Mouse (Mus musculus) CD8-positive naive resting alpha-beta T cell, adult 2 months (primary cell): ENCODE results near the gene Gm20517.

Source experiments
- DNase-seq, 2 experiments: peaks; one replicate each; pipeline ENCODE4 v3.0.0; 2022; ENCODE audit warnings: low read depth in 2 of 2, low spot score in 2 of 2

Gene Gm20517

DNA sequence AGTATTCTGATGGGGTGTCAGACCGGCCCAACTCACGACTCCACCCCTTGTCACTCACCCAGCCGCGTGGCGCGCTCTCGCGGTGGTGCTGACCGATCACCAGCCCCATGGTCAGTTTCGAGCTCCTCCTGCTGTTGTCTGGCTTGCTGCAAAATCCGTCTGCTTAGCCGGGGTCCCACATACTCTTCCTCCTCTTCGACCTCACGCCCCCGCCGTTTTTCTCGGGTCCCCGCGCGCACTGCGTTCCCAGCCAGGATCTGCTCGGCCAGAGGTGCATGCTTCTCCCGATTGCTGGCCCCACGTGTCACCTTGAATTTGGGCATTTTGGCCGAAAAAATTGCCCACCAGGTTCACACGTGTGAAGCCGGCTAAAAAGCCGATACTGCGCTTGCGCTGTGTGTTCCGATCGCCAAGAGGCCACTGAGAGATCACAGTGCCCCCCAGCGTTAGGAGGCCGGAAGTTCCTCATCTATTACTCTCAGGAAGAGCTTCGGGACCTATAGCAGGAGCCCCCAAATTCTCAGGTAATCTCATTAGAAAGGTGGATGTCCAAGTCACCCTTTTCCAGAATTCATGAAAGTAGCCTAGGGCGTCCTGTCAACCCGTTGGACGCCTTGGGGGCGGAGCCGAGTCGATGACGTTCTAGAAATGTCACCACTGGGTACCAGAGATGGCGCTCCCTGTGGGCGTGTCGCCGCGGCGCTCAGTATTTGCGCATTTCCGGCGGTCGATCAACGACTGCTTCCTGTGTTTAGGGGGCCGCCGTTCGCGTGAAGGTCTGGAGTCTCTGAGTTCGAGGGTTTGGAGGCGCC is at the start of gene Gm20517, which contains the start of the genes Bysl and Med20:
Gene Gm20517, plus strand, starts transcription at position 741 of the 812 bp plus-strand sequence.
Gene Bysl, minus strand, starts transcription at position 644 of the 812 bp plus-strand sequence.
Gene Med20, plus strand, starts transcription at position 734 of the 812 bp plus-strand sequence.
- peak; percentile 93 to 95 for DNase-seq

DNA sequence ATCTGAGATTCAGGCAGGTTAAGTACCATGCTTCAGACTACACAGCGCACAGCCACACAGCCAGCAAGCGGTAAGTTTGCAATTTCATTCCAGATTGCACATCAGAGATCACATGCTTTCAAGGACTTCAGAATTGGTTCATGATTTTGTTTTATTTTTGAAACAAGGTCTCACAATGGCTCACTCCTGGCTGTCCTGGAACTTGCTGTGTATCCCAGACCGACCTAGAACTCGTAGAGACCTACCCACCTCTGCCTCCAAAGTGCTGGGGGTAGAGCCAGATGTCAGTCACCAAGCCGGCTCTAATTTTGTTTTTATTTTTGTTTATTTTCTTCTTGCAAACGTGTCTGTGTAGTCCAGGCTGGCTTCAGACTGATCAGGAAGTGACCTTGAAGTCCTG is 48.5 kb upstream of the Gm20517 start:
- DNase-seq, result no peak

DNA sequence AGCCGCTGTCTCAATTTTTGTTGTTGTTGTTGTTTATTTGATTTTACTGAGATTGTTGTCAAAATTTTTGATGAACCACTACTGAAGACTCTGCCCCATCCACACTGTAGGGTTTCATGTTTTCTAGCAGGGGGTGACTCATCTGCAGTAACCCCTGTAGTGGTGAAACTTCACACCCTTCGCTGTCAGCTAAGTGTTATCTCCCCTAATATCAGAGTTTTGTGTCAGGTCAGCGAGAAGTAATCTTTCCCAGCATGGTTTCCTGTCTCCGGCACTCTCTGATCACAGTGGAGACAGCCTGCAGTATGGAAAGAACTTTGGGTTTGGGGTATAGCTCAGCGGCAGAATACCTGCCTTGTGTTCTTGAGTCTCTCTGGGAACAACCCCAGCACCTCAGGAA is 46.8 kb upstream of the Gm20517 start:
- DNase-seq, result no peak

DNA sequence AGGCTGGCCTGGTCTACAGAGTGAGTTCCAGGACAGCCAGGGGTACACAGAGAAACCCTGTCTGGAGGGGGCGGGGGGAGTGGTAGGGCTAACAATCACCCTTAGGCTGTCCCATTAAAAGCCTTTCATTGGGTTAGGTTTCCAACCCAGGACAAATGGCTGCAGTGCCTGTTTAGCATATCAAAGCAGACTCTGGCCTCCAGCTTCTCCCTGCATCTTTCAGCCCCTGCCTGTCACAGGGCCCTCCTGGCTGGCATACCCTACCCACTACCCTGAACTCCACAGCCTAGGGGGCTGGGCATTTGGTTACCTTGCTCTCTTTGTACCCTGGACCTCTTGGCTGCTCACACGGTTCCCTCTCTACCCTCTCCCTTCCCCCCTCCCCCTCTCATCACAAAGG is 45.3 kb upstream of the Gm20517 start:
- DNase-seq, result no peak

DNA sequence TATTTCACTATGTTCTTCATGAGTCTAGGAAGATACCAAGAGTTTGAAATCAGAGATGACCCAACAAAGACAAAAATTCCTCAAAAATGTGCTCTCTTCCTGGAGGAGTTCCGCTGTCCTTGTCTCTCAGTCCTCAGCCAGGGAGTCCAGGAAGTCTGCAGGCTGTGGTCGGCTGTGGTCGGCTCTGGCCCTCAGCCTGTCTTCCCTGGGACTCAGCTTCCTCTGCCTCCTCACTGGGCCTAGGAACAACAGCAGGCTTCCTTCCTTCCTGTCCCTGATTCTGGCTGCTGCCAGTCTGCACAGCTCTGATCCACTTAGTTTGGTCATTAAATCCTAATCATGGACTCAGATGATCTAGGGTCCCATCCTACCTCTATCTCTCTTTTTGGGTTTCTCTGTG is 44.1 kb upstream of the Gm20517 start:
- no peak for DNase-seq

DNA sequence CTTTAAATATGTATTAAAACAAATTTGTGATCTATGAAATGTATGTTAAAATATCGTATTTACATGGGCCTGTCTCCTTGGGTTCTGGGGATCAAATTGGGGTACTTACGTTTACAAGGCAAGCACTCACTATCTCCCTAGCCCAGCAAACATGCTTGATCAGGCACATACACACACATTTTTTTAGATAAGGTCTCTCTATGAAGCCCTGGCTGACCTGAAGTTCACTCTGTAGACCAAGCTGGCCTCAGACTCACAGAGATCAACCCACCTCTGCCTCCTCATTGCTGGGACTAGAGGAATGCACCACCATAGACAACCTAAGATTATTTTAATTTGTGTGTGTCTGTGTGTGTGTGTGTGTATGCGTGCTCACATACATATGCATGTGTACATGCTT is 43.0 kb upstream of the Gm20517 start:
- no peak for DNase-seq

DNA sequence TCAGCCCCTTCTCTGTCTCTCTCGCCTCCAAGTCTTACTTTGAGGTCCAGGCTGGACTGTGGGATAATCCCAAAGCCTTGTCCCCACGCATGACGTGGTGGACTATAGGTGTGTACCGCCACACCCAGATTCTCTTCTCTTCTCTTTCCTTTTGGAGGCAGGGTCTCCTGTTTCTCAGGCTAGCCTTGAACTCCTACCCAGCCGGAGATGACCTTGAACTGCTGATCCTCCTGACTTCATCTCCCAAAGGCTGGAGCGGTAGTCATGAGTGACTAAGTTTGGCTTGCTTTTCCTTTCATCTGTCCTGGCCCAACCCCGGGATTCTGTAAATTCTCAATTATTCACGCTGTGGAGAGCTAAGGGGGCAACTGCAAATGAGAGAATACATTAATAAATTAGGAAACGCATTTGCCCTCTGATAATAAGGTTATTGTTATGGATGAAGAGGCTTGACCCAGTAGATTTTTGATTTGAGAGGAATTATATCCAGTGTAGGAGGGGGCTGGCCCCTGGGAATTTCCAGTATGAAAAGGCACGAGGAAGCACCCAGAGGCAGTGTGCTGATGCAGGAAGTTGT is 42.4 kb upstream of the Gm20517 start:
- DNase-seq, result no peak

DNA sequence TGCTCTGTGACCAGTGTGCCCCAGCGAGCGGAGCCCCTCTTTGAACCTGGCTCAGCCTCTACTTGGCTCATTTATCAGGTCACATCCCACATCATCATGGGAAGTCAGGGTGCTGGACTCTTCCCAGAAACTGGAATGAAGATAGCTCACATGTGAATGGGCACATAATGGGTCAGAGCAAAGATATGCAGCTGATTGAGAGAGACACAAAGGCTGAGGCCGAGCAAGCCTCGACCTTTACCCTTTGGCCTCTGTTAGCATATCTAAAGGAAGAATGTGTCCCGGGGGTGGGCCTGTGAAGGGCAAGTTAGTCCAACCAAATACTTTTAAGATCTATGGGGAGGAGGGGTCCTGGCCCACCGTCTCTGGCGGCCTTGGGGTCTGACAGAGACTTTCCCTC is 39.8 kb upstream of the Gm20517 start:
- no peak for DNase-seq

DNA sequence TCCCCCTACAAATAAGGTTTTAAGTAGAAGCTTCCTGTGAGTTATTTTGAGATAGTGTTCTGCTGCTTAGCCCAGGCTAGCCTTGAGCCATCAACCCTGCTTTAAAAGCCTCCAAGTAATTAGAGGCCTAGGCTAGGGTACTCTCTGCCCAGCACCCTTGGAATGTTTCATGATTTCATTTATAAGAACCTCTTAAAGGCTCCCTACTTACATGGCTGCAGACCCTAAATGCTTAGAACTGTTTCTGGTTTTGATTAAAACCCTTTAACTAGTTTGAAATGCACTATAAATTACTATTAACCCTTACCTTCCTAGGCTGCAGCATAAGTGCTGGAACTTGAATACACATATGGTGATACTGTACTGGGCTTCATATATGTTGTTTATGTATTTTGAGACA is 39.0 kb upstream of the Gm20517 start:
- DNase-seq, result no peak

DNA sequence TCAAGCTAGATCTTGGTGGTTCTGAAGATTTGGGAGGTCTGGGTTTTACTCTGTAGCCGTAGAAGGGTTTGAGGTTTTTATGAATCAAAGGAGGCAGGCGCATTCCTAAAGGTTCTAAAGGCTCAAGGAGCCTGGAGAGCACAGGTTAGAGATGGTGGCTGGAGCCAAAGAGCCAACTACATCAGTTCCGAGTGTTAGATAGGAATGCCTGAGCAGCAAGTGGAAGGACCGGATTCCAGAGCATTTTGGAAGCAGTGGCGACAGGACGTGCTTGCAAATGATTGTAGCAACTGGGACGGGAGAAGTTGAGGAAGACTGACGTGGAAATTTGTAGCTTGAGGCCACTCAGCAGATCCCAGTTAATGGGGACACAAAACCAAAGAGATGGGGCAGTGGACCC is 37.4 kb upstream of the Gm20517 start:
- no peak for DNase-seq

DNA sequence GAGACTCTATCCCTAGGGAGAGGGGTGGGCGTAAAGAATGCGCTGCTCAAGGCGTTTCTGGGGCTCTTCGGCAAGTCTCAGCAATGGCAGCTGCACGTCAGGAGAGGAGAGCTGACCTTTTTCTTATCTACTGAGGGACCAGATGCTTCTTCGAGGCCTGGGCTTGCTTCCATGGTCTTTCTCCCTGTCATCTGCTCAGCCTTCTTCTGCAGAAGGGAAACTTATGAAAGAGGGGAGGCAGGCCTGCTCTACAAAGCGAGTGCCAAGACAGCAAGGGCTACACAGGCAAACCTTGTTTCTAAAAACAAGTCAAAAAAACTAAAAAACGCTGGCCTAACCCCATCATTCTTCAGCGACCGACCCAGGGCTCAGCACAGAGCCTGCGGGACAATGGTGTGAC is 36.6 kb upstream of the Gm20517 start:
- no peak for DNase-seq

DNA sequence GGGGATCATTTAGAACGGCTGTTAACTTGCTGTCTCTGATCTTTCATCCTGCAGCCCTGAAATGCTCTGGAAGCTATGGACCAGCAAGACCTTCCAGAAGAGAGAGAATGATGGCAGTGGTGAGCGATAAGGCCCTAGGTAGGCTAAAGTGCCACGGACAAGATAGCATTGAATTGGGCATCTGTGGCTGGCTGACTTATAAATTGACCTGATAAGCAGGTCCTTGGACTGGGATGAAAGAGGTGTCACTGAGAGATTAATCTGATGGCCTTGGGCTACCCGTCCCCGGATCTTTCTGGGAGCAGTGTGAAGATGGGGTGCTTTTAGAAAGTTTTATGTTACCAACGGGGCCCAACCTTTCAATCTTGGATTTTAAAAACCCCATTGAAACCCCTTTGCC is 32.7 kb upstream of the Gm20517 start:
- no peak for DNase-seq

DNA sequence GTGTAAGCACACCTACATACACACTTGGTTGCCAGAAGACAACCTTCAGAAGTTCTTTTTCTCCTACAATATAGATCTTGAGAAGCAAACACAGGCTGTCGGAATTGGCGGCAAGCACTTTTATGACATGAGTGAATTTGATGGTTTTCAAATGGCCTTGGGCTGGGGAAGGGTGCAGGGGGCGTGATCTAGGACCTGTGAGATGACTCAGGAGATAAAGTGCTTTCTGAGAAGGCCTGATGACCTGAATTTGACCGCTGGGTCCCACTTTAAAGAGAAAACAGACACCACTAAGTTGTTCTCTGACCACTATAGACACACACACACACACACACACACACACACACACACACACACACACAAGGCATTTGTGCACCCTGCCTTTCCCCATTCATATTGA is 30.4 kb upstream of the Gm20517 start:
- no peak for DNase-seq

DNA sequence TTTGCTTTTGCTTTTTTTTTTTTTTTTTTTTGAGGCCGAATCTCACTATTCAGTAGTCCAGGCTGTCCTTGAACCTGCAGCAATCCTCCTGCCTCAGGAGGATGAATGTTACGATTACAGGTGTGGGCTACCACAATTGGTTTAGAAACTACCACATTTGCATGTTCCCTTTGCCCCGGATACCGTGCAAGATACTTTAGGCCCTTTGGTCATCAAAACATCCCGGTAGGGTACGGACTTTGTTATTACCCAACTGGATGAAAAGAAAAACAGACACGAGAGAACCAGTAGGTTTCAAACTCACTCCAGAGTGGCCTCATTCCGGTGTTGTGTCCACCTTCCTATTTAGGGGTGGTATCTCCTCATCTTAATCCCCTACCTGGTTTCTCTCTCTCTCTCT is 22.9 kb upstream of the Gm20517 start:
- DNase-seq, result no peak

DNA sequence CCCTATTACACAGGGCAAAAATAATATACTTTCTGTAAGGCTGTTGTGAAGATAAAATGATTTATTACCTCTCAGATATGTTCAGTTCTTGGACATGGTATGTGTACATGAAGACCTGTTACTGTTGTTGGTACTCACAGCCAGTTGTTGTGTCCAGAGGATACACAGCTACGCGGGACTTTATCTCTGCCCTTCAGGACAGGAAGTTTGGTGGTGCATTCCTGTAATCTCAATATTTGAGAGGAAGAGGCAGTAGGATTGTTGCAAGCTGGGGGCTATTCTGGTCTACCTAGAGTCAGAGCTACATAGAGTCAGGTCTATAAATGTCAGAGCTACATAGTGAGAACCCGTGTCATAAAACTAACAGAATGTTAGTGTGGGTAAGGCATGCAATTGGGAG is 20.3 kb upstream of the Gm20517 start:
- DNase-seq, result no peak

DNA sequence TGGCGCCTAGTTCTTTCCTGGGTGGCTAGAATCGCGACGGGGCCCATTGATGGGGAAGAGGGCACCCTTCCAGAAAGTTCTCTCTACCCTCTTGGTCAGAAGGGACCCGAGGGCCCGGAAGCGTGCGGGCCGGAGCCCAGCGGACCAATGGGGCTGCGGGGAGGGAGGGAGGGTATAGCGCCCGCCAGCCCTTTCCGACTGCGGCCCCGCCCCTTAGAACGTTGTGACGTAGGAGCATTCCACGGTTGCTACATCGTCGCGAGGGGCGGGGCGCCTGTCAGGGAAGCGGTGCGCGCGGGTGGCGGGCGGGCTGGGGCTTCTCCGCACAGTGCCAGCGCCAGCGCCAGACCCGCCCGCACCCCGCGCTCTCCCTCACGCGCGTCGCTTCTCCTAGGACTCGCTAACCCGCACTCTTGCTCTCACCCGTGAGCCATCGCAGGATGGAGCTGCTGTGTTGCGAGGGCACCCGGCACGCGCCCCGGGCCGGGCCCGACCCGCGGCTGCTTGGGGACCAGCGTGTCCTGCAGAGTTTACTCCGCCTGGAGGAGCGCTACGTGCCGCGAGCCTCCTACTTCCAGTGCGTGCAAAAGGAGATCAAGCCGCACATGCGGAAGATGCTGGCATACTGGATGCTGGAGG is 18.1 kb upstream of the Gm20517 start:
- peak; percentile 80 to 86 for DNase-seq

DNA sequence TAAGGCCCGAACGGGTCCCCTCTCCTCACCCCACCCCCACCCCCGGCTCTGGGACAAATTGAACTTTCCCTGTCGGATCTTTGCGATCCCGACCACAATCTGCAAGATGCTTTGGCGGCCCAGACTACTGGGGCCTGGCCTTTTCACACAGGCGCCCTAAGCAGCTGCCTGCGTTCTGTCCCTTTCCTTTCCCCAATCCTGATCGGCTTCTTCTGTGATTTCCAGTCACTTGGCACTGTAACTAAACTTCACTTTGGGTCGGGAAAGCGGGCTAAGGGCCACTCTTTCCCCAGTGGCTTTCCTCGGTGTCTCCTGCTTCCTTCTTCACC is 17.6 kb upstream of the Gm20517 start:
- DNase-seq, result no peak

DNA sequence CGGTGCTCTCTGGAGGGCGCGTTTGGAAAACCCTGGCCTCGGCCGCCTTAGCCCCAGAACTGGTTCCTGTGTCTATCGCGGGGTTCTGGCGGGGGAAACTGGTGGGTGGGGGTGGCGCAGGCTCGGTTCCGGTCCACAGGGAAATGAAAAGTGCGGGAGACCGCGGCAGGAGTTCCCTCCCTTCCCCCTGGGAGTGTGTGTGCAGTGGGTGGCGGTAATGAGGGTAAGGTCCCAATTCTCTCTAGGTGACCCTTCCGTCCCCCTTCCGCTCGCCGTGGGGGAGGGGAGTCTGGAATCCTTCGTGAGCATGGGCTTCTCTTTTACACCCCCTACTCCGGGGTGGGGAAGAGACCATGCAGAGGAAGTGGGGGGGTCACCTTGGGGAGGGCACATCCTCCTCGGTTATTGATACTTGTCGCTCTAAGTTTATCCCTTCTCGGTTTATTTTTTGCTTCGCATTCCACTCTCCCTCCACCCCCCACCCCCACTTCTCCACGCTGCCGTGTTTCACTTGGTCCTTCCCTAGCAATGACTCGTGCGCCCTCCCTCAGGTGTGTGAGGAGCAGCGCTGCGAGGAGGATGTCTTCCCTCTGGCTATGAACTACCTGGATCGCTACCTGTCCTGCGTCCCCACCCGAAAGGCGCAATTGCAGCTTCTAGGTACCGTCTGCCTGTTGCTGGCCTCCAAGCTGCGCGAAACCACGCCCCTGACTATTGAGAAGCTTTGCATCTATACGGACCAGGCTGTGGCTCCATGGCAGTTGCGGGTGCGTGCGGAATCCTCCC is 17.0 kb upstream of the Gm20517 start:
- DNase-seq, result no peak

DNA sequence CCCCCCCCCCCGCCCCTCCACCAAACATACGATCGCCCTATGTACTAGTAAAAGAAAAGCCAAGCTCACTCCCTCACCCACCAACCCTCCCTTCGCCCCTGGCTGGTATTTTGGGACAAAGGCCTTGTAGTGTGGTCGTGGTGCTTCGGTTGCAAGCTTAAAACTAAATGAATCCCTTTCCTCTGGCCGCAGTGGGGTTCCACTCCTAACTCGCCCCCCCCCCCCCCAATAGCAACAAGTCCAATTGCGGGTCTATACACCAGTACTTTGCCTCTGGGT is 16.5 kb upstream of the Gm20517 start:
- no peak for DNase-seq

DNA sequence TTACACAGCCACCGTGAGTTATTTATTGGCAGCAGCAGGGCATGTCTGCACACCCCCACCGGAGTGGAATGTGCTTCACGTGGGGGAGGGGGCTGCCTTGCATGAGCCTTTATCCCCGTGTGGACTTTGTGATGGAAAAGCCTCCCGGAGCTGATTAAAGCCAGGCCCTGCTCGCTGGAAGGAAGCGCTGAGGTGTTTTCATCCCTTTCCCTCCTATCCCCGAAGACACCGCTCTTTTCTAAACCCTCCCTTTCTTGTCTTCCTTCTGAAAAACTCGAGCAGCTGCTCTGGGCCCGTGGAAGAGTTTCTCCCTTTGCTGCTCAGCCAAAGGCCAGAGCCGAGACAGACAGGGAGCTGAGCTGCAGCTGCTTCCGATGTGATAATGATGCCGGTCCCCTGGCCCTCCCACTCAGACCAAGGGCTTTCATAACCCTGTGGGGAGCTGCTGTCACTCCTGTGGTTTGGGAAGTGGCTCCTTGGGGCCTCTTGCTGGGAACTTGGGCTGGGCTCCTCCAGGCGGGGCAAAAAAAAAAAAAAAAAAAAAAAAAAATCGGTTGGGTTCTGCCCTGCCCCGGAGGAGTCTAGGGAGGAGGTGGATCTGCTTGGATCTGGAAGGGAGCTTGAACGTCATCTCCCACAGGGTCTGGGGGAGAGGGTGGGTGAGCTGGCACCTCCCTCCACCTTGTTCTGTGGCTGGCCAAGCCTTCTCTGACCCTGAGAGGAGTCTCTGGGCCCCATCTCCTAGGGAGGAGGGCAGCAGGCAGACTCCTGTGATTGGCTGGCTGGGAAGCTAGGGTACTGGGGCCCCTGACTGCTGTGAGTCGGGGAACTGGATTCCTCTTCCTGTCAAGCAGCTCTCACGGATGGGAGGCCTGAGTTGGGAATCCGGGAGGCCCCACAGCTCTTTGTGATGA is 15.9 kb upstream of the Gm20517 start:
- DNase-seq, result no peak
